Mouse (Mus musculus) liver (tissue): ENCODE results near the gene Cpm.
"Not testable (repeated sequence)": the region's sequence is repeated elsewhere in the genome, so short reads cannot be mapped to it uniquely, and the experiment has no call there.

ENCODE experiments used
- DNase-seq: peaks from one replicate; pipeline ENCODE4 v3.0.0-alpha.2; 2020; ENCODE audit warnings: mixed read lengths

The Cpm gene

DNA sequence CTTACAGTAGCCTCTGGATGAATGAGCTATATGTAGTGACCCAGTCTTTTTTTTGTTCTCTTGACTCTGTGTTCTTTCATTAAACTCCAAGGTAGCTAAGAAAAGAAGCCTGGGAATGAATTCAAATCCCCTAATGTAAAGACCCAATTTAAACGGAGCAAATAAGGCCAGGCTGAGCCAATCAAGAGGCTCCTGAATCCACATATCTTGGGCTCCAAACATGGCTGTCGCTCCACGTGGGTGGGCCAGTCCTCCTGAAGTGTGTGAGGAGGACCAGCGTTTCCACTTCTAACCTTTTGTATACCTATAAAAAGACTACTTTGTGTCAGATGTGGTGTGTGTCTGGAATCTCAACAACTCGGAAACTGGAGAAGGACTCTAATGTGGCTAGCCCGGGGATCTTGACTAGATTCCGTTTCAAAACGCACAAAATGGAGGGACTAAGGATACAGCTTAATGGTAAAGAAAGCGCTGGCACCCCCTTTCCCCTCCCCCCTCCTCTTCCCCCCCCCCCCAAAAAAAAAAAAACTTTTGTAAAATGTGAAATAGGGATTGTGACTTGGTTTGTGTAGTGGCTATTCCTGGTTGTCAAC, 98.3 kb downstream of the Cpm start:
- no peak for DNase-seq

- DNase-seq, result no peak
Measured at GRCm38 (mm10) chr10:117728574-117728973, 99.3 kb downstream of the Cpm start.

DNA sequence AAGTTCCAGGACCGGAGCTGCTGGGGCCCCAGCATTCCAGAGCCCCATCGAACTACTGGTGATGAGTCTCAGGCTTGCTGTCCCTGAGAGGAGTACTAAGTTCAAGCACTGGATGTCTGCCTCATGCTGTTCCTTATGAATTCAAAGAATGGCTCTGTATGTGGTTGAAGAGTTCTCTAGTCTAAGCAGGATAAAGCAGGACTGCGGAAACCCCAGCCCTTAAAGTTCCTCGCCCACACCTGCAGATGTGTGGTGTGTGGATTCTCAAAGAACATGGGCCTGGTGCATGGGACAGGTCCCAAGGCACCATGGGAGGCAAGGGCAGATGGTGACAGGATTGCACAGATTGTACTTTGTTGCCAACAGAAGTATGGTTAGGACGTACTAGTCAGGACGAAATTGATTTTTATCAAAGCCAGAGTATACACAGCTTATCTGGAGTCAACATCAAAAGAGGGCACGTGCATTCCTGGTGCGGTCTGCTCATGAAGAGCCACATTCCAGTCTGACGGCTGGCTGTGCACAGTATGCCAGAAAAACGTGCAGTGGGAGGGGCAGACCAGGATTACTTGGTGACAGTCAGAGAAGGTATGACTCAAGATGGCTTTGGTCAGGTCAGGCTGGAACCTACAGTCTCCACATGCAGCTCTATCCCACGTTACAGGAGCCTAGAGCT, 100.0 kb downstream of the Cpm start:
- peak; percentile 24 for DNase-seq

DNA sequence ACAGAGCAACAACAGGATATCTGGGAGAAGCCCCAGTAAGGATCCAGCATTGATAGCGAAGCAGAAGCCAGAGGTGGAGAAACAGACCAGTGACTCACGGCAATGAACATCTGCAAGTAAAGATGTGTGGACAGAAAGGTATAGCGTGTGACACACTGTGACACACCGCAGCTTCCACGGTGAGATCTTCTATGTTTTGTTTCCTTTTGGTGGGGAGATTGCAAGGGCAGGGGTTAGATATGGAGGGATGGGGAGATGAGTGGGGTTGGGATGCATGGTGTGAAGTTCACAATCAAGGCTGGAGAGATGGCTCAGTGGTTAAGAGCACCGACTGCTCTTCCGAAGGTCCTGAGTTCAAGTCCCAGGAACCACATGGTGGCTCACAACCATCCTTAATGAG, 100.8 kb downstream of the Cpm start:
- no peak for DNase-seq

DNA sequence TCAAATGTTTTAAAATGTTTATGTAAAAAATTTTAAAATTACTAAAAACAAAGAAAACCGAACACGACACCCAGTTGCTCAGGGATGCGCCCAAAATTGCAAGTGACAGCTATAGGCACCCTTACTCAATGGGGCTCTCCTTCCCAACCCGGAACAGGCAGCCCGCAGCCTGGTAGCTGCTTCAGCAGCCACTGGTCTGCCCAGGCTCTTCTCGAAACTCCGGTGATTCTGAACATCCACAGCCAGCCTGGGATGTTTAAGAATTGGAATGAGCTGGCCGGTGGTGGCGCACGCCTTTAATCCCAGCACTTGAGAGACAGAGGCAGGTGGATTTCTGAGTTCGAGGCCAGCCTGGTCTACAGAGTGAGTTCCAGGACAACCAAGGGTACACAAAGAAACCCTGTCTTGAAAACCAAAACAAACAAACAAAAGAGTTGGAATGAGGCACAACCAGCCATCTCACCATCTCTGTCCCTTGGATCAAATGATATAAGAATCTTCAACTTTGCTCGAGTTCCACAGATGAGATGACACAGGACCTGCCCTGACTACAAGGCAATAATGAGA, 101.4 kb downstream of the Cpm start:
- no peak for DNase-seq

- DNase-seq, result peak; percentile 75
Measured at GRCm38 (mm10) chr10:117731244-117732101, 102.2 kb downstream of the Cpm start.

DNA sequence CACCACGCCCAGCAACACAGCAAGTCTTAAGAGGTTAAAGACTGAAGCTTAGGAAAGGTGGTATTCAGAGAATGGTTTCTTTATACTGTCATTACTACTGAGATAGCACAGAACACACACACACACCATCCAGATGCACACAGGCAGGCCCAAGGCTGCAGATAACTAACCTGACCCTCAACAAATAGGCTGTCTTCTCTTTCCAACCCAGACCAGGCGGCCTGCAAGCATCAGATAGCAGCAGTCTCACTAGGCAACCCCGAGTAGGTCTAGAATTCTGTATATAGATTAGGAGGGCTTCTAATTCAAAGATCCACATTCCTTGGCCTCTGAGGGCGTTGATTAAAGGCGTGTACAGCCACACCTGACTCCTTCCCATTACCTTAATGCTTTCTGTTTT, 102.9 kb downstream of the Cpm start:
- DNase-seq, result peak; percentile 79

DNA sequence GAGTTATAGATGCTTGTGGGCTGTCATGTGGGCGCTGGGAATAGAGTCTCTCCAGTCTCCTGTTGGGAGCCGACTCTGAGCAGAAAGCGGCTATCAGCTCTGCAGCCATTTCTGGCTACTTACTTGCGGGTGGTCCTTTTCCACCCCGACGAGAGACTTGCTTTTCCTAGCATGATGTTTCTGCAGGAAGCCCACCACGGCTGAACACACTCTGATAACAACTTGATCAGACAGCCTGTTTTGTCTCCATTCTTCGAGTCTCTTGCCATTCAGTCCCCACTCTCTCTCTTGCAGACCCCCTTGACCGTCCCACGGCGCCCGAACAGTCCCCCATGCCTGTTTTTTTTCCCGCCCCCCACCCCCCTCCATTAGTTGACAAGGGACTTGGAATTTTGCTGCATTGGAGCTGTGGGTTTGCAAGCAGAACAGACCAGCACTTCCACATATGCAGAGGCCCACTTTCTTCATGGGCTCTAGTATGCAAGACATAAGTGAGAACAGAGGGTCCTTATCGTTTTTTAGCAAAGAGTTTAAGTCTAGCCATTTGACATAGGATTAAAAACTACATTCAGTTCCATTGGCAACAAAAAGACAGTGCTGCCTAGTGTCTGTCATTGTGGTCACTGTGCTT, 103.8 kb downstream of the Cpm start:
- DNase-seq, result no peak

DNA sequence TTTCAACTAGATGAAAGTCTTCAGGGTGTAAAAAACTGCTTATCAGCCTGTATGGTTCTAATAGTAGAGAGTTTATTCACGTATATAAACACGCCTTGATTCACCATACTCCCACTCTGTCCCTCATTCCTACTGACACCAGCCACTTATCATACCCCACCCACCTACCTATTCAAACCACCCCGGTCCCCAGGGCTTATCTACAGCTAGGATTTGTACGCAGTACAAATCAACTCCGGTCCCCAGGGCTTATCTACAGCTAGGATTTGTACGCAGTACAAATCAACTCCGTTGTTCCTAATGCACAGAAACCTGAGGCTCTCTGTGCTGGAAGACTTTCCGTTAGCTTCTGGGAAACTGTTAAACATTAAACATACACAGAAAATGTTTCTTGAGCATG, 104.3 kb downstream of the Cpm start:
- not testable (repeated sequence) for DNase-seq

GRCm38 (mm10) chr10:117734104-117734852, 105.0 kb downstream of the Cpm start:
- not testable (repeated sequence) for DNase-seq

DNA sequence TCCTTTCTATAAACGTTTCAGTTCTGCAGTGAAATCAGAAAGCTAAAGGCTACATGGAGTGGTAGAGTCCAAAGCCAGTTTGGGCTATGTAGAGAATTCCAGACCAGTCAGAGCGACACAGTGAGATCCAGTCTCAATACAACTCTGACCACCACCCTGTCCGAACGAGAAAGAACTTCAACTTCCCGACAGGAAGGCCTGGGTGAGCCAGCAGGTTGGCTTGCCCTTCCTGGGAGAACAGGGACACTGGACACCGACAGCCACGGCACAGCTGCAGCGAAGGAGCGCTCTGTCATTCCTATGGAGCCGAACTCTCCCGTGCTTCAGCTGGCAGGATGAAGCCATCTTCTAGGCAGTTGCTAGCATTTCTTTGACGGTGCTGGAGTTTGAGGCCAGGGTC, 106.1 kb downstream of the Cpm start:
- not testable (repeated sequence) for DNase-seq

GRCm38 (mm10) chr10:117736573-117736972, 107.3 kb downstream of the Cpm start:
- no peak for DNase-seq
